Mouse (Mus musculus) mouse embryonic stem cell (cell line): ENCODE measurements around the gene Sost.
"Not testable (repeated sequence)": the region's sequence is repeated elsewhere in the genome, so short reads cannot be mapped to it uniquely, and the experiment has no call there.

Experiments used
- in situ Hi-C, 2 experiments: fragments of 300-500 bp; cut with MboI; formaldehyde crosslinking; loops; 1 replicate in 1 of 2; 3 replicates in 1 of 2; pipeline ENCODE4 v1.14.3; 2019 to 2020; ENCODE audit warnings: low sequenced_read_pairs in 2 of 2, low pct_unique_long_range_greater_than_20kb in 1 of 2, mixed read lengths in 1 of 2; ENCODE audit not compliant: unreplicated experiment in 1 of 2

Gene Sost

GRCm38 (mm10) chr11:101985450-101985849, 18.6 kb upstream of the Sost start:
- in situ Hi-C loops, result not testable (repeated sequence)

GRCm38 (mm10) chr11:101984054-101985025, 17.5 kb upstream of the Sost start, which contains the start of gene Cfap97d1:
Gene Cfap97d1, plus strand, starts transcription at chr11:101984279.
- in situ Hi-C loops, result no loop called here

- in situ Hi-C loops, result no loop called here
These were observed 16.7 kb upstream of the Sost start for GRCm38 (mm10) chr11:101983431-101983921.

- in situ Hi-C loops, result no loop called here
These were observed 16.2 kb upstream of the Sost start for GRCm38 (mm10) chr11:101982981-101983411.

GRCm38 (mm10) chr11:101981850-101982249, 15.0 kb upstream of the Sost start:
- in situ Hi-C loops, result no loop called here

- in situ Hi-C loops, result no loop called here
These were observed 13.9 kb upstream of the Sost start for GRCm38 (mm10) chr11:101980603-101981157.

GRCm38 (mm10) chr11:101979140-101979539, 12.3 kb upstream of the Sost start:
- in situ Hi-C loops, result loop anchor here (10.0 kb wide), 2 partner anchors 144 to 164 kb away; no protein-coding TSS in a partner anchor

GRCm38 (mm10) chr11:101976949-101977348, 10.1 kb upstream of the Sost start:
- in situ Hi-C loops, result loop anchor here (10.0 kb wide), 2 partner anchors 142 to 162 kb away; no protein-coding TSS in a partner anchor

GRCm38 (mm10) chr11:101974923-101975322, 8.1 kb upstream of the Sost start:
- in situ Hi-C loops, result loop anchor here (10.0 kb wide), 2 partner anchors 140 to 160 kb away; no protein-coding TSS in a partner anchor

- in situ Hi-C loops, result loop anchor here (10.0 kb wide), 2 partner anchors 139 to 159 kb away; no protein-coding TSS in a partner anchor
These were observed 7.4 kb upstream of the Sost start for GRCm38 (mm10) chr11:101974181-101974580.

GRCm38 (mm10) chr11:101973496-101973895, 6.7 kb upstream of the Sost start:
- in situ Hi-C loops, result loop anchor here (10.0 kb wide), 2 partner anchors 139 to 159 kb away; no protein-coding TSS in a partner anchor

GRCm38 (mm10) chr11:101972651-101973050, 5.8 kb upstream of the Sost start:
- in situ Hi-C loops, result loop anchor here (10.0 kb wide), 2 partner anchors 138 to 158 kb away; no protein-coding TSS in a partner anchor

GRCm38 (mm10) chr11:101972097-101972496, 5.3 kb upstream of the Sost start:
- in situ Hi-C loops, result loop anchor here (10.0 kb wide), 2 partner anchors 137 to 157 kb away; no protein-coding TSS in a partner anchor

- in situ Hi-C loops, result loop anchor here (10.0 kb wide), 2 partner anchors 137 to 157 kb away; no protein-coding TSS in a partner anchor
These were observed 4.6 kb upstream of the Sost start for GRCm38 (mm10) chr11:101971410-101971809.

- in situ Hi-C loops, result loop anchor here (5.0 to 10.0 kb wide), 3 partner anchors 48 to 155 kb away; no protein-coding TSS in a partner anchor
These were observed 3.0 kb upstream of the Sost start for GRCm38 (mm10) chr11:101969835-101970234.

- in situ Hi-C loops, result loop anchor here (5.0 kb wide), 1 partner anchor 46 kb away; no protein-coding TSS in a partner anchor
These were observed 2.0 kb upstream of the Sost start for GRCm38 (mm10) chr11:101968791-101969190.

GRCm38 (mm10) chr11:101968311-101968710, 1.5 kb upstream of the Sost start:
- in situ Hi-C loops, result loop anchor here (5.0 kb wide), 1 partner anchor 46 kb away; no protein-coding TSS in a partner anchor

- in situ Hi-C loops, result loop anchor here (5.0 kb wide), 1 partner anchor 43 kb away; no protein-coding TSS in a partner anchor
These were observed 1.3 kb downstream of the Sost start for GRCm38 (mm10) chr11:101965553-101965952.
